In the genomic region with DNA sequence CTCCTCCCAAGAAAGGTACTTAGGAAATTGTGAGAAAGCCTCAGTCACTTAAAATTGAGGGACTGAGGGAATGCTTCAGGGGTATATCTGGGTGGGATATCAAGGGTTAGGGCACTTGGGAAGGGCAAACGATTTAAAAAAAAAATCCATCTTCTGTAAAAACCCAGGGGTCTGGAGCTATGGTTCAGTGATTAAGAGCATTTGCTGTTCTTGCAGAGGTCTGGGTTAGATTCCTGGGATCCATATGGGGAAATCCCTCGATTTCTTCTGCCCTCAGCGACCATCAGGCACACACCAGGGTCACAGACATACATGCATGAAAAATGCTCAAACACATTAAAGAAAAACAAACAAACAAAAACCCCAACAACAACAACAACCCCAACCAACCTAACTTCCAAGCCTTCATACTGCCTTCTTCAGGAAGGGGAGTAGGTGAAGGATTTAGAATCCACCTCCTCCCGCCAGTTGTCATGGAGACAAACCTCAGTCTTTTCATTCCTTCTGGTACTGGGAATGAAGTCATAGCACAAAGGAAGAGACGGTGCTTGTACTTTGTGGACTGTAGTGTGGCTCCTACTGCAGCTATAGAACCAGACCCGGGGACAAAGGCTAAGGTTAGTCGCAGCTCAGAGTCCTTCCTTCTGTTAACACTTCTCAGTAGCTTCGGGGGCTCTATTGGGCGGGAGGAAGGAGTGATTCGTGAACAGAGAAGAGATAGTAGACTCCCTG, we compare ENCODE assay signal across 8 mouse cellular contexts. TPM values are rescaled to one million over a fixed set of nuclear protein-coding genes. Genes with fewer than 3 reads are reported as not detected.
DNase-seq lines count a peak whose midpoint lies in the region; ATAC-seq and TF ChIP-seq lines count a peak whose summit lies in the region.

No protein-coding gene starts in this region.

- H3K9ac ChIP-seq in forebrain, postnatal 0 days, result peak overlapping the region; percentile 62

- ATAC-seq in forebrain, postnatal 0 days, result peak; percentile 77
- ATAC-seq in megakaryocyte, adult 5-6 weeks (ENCODE audit: poor library complexity, severe bottlenecking), result peak; percentile 30

- no peak overlapping the region; the same call in 1 of the 2 replicates for H3K27ac ChIP-seq in bone marrow, adult 2 months (ENCODE audit: control insufficient read depth, insufficient read depth, low read depth, low read length, poor library complexity)
- peak overlapping the region; percentile 97 for H3K27ac ChIP-seq in forebrain, postnatal 0 days (ENCODE audit: low read depth, low read length)

- H3K27me3 ChIP-seq in forebrain, postnatal 0 days (ENCODE audit: insufficient read depth, low read length), result no peaks in the 10 kb centered on the region

- H3K4me3 ChIP-seq in bone marrow, adult 2 months (replicated peaks; ENCODE audit: control insufficient read depth, low read depth, low read length), result peak overlapping the region; percentile 60
- H3K4me3 ChIP-seq in forebrain, postnatal 0 days (ENCODE audit: low read depth, low read length), result peak overlapping the region; percentile 80

- no peaks in the 10 kb centered on the region for H3K9me3 ChIP-seq in forebrain, postnatal 0 days (ENCODE audit: low read length)

- DNase-seq in layer of hippocampus, adult 9-11 months, result peak; percentile 38
- no peak for DNase-seq in layer of hippocampus, adult 8-10 months (ENCODE audit: low spot score in 2 of 2)
- DNase-seq in forebrain, postnatal 0 days, result no peak
- no peak for DNase-seq in cerebellum, adult 11 months
- no peak for DNase-seq in cerebellum, postnatal 25 days
- DNase-seq in kidney, postnatal 36 days, result no peak

- no peak for TF ChIP-seq CTCF in bone marrow, adult 2 months (IDR thresholded peaks at IDR 0.05; ENCODE audit: control insufficient read depth, insufficient read depth, low read length)
- no peak for TF ChIP-seq CTCF in forebrain, postnatal 0 days (IDR thresholded peaks at IDR 0.05; ENCODE audit: low read depth)

- no peak for TF ChIP-seq POLR2A in bone marrow, adult 2 months (IDR thresholded peaks at IDR 0.05; ENCODE audit: borderline replicate concordance, control insufficient read depth, low read depth, low read length)

- WGBS in bone marrow, adult 2 months, result 15% methylated on average over 10 of the region's 10 CpGs
- WGBS in forebrain, postnatal 0 days, result 2% methylated on average over 10 of the region's 10 CpGs

- no peaks in the 10 kb centered on the region; the same call in 1 of the 2 replicates for H3K4me1 ChIP-seq in bone marrow, adult 2 months (ENCODE audit: control insufficient read depth, insufficient read depth, low read length)
- H3K4me1 ChIP-seq in forebrain, postnatal 0 days (ENCODE audit: insufficient read depth), result 0 out of 2 replicates have a peak, but pooled peaks cover 3% of the 10 kb centered on the region

- H3K36me3 ChIP-seq in forebrain, postnatal 0 days (ENCODE audit: insufficient read depth), result no peaks in the 10 kb centered on the region

- H3K4me2 ChIP-seq in forebrain, postnatal 0 days (ENCODE audit: low read depth), result peak overlapping the region; percentile 55

RNA-seq across cellular contexts. Expression of a gene that starts 0.6 kb away (rescaled TPM):
- total RNA-seq in layer of hippocampus, adult 8-10 months (2022), result 10 to 100 TPM; 43.7 to 61.7 (median 52.4) TPM
- 31.4 and 44.4 TPM in 2 replicates for polyA plus RNA-seq in bone marrow, adult 2 months (2011; ENCODE audit: insufficient read depth, insufficient read length, low replicate concordance, missing spikeins)
- total RNA-seq in forebrain, postnatal 0 days (2014; rRNA removed), result 41.9 and 44.9 TPM in 2 replicates
- polyA plus RNA-seq in forebrain, postnatal 0 days (2015; fragmentation: Nextera tagmentation; extraction: Ambion mirVana), result 28.6 and 33.5 TPM in 2 replicates
- total RNA-seq in megakaryocyte, adult 5-6 weeks (2015), result 60.1 and 74.2 TPM in 2 replicates
- 42.9 and 51.0 TPM in 2 replicates for total RNA-seq in megakaryocyte, adult 5-6 weeks (2017)

RNA-seq across cellular contexts. Expression of a gene that starts 27.8 kb away (rescaled TPM):
- total RNA-seq in layer of hippocampus, adult 8-10 months (2022), result 1 to 10 TPM; 8.5 to 9.1 (median 8.8) TPM
- 8.4 and 13.7 TPM in 2 replicates for polyA plus RNA-seq in bone marrow, adult 2 months (2011; ENCODE audit: insufficient read depth, insufficient read length, low replicate concordance, missing spikeins)
- total RNA-seq in forebrain, postnatal 0 days (2014; rRNA removed), result 3.8 and 5.7 TPM in 2 replicates
- polyA plus RNA-seq in forebrain, postnatal 0 days (2015; fragmentation: Nextera tagmentation; extraction: Ambion mirVana), result 3.5 and 5.0 TPM in 2 replicates
- 17.3 and 20.8 TPM in 2 replicates for total RNA-seq in megakaryocyte, adult 5-6 weeks (2015)
- 14.4 and 14.8 TPM in 2 replicates for total RNA-seq in megakaryocyte, adult 5-6 weeks (2017)

RNA-seq across cellular contexts. Expression of a gene that starts 54.8 kb away (rescaled TPM):
- total RNA-seq in layer of hippocampus, adult 8-10 months (2022), result 10 to 100 TPM; 20.9 to 24.2 (median 22.8) TPM
- 12.1 and 14.5 TPM in 2 replicates for polyA plus RNA-seq in bone marrow, adult 2 months (2011; ENCODE audit: insufficient read depth, insufficient read length, low replicate concordance, missing spikeins)
- 37.4 and 40.7 TPM in 2 replicates for total RNA-seq in forebrain, postnatal 0 days (2014; rRNA removed)
- 36.1 and 36.8 TPM in 2 replicates for polyA plus RNA-seq in forebrain, postnatal 0 days (2015; fragmentation: Nextera tagmentation; extraction: Ambion mirVana)
- 13.6 and 14.0 TPM in 2 replicates for total RNA-seq in megakaryocyte, adult 5-6 weeks (2015)
- total RNA-seq in megakaryocyte, adult 5-6 weeks (2017), result 8.4 and 13.5 TPM in 2 replicates
